Mouse (Mus musculus): ENCODE data around the gene Klhl42.

Klhl42 gene

DNA sequence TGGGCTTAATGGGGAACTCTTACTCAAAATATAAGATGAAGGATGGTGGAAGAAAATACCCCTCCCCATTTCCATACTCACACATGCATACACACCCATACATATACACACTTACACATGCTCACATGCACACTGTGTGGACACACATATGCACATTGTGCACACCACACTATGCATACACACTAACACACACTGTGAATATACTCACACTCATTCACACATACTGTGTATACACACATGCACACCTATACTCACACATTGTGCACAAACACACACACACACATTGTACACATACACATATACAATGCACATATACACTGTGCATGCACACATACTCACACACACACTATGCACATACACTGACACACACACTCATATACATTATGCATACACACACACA lies 60.7 kb downstream of the Klhl42 start:
- DNase-seq (ENCODE audit: low spot score), result no peak

DNA sequence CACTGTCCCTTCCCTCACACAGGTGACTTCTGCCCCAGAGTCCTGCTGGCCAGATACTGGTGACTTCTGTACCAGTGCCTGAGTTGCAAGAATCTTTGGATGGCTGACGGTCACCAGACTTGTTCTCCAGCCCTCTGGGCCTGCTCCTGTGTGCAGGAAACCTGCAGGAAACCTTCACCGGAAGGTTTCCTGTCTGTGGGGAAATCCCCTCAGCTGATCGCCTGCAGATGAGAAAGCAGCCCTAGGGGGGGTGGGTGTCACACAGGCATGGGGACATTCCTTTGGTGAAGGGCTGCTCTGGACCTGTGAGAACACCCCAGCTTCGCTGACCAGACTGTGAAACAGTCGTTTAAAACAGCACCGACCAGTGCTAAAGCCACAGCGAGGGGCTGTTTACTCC lies 63.9 kb downstream of the Klhl42 start:
- no peak for DNase-seq (ENCODE audit: low spot score)

GRCm38 (mm10) chr6:147161818-147162584 lies 70.8 kb downstream of the Klhl42 start:
- DNase-seq (ENCODE audit: low spot score), result no peak
